Mouse (Mus musculus) c-Kit-positive CD71-positive TER-119-positive erythroid progenitor cells, embryonic 14.5 days (primary cell): ENCODE results near the gene Hoxb9.

Experiments used
- DNase-seq: peaks from one replicate; pipeline ENCODE4 v3.0.0-alpha.2; 2013; ENCODE audit warnings: low spot score

The Hoxb9 gene

DNA sequence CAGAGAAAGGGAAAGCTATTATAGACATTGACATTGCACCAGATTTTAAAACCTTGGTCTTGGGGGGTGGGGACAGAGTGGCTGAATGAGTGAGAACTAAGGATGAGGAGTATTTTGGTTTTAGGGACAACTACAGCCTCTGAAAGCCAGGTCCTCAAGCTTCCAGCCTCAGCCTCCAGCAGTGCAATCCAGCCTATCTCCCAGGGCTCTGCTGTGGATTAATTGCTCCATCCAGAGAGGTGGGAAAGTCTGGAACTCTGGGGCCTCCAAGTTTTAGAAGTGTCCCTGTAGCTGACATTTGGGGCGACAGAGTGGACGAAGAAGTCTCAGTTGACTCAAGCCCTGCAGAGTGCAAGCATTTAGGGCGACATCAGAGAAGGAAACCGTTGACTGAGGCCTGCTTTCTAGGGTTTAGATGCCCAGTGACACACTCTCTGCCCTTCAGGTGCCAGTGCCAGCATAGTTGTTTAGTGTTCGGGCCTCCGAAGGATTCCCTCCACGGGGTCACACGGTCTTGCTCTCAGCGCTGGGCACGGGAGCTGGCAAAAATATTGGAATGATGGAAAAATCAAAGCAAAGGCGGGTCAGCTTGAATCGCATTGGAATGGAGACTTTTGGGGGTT lies 42.7 kb downstream of the Hoxb9 start:
- no peak for DNase-seq

DNA sequence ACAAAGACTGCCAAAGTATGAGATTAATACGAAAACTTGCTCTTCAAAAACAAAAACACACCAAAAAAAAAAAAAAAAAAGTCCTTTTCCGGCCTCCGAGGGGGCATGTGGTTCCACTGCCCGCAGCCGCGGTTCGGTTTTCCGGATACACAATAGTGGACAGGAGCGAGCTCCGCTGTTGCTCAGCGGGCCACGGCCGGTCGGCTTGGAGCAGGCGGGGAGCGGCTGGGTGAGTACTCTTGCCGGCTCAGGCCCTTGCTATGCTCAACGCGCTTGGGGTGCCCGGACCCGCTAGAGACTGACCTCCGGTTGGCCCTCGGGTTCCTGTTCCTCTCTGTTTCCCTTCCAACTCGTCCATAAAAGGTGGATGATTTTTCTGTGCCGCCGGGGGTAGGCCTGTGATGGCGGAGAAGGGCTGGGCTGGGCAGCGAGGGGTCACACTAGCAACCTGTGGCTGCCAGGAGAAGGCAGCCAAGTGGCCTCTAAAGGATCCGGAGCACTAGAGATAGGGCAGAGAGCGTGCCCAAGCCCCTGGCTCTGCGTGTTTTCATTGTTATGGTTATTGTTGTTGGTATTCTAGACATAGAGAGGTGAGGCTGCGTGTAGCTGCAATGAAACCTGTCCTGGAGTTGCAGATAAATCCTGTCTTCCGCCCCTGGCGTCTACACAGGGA lies 43.5 kb downstream of the Hoxb9 start:
- DNase-seq: no peak

GRCm38 (mm10) chr11:96315344-96315681 lies 44.1 kb downstream of the Hoxb9 start:
- no peak for DNase-seq

DNA sequence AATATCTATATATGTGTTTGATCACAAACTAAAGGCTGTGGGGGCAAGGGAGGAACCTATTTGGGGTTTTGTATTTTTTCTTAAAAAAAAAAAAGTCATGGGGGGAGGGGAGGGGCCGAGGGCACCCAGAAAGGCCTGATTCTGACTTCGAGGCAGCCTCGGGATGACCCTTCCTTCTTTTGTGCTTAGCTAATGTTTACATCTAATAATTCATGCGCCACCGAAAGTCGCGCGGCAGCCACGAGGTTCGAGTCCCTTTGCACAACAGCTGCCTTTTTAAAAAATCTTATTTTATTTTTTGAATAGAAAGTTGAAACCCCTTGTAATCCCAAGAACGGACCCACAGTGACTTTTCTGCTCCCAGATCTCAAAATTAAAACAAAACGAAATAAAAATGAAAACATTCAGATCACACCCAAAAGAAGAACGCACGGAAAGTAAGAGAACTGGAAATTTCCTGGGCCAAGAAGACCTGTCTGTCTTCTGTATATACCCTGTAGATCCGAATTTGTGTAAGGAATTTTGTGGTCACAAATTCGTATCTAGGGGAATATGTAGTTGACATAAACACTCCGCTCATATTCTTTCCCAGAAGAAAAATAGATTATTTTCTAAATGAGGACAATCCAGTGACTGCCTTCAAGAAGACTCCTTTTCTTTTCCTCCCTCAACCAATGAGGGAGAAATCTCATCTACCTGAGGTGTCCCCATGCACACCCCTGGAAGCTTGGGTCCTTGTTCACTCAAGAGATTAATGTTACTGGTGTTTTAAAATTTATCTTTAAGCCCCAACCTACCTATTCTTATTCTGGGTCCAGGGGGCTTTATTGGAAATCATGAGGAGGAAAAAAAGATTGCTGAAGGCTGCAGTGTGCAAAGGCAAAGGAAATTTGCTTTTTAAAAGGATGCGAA lies 45.7 kb downstream of the Hoxb9 start:
- no peak for DNase-seq

- DNase-seq: no peak
These were observed 46.5 kb downstream of the Hoxb9 start, which contains the start of gene Hoxb4 for GRCm38 (mm10) chr11:96317608-96318367. Gene Hoxb4 (plus strand): TSS chr11:96318267.

- no peak for DNase-seq
These were observed 47.3 kb downstream of the Hoxb9 start for GRCm38 (mm10) chr11:96318368-96319070.

- DNase-seq: no peak
These were observed 48.0 kb downstream of the Hoxb9 start for GRCm38 (mm10) chr11:96319071-96319902.

DNA sequence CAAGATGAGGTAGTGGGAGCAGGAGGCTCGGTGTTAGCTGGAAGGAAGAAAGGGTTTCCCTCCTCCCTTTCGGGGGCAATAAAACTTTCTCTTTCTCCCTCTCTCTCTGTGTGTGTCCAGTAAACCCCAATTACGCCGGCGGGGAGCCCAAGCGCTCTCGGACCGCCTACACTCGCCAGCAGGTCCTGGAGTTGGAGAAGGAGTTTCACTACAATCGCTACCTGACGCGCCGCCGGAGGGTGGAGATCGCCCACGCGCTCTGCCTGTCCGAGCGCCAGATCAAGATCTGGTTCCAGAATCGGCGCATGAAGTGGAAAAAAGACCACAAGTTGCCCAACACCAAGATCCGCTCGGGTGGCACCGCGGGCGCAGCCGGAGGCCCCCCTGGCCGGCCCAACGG lies 48.7 kb downstream of the Hoxb9 start:
- DNase-seq: no peak

- DNase-seq: no peak
These were observed 49.4 kb downstream of the Hoxb9 start for GRCm38 (mm10) chr11:96320688-96321087.

- DNase-seq: no peak
These were observed 50.6 kb downstream of the Hoxb9 start for GRCm38 (mm10) chr11:96321846-96322245.

DNA sequence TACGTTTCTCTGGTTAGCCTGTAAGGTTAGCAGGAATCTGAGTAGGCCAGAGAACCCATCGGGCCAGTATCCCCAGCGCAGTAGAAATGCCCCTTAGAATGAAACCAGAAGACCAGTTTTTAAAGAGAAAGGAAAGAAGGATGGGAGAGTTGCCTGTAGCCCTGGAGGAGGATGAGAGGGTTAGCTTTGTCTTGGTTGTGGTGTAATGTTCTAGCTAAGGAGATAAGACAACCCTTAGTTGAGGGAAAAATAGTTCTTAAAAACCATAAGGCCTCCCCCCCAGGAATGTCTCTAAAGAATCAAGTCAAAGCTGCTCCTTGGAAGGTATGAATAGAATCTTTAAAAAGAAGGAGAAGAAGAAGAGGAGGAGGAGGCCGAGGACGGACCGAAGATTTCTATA lies 51.5 kb downstream of the Hoxb9 start:
- no peak for DNase-seq

- no peak for DNase-seq
These were observed 51.9 kb downstream of the Hoxb9 start, which contains the start of gene Hoxb3 for GRCm38 (mm10) chr11:96323154-96323553. Gene Hoxb3 (plus strand): TSS chr11:96323326.

- DNase-seq: no peak
These were observed 52.9 kb downstream of the Hoxb9 start for GRCm38 (mm10) chr11:96324125-96324524.

- no peak for DNase-seq
These were observed 53.7 kb downstream of the Hoxb9 start for GRCm38 (mm10) chr11:96324965-96325364.

GRCm38 (mm10) chr11:96325747-96326212 lies 54.5 kb downstream of the Hoxb9 start:
- no peak for DNase-seq
